Mouse (Mus musculus): Measurements from ENCODE around the gene Fbh1.

Gene Fbh1

DNA sequence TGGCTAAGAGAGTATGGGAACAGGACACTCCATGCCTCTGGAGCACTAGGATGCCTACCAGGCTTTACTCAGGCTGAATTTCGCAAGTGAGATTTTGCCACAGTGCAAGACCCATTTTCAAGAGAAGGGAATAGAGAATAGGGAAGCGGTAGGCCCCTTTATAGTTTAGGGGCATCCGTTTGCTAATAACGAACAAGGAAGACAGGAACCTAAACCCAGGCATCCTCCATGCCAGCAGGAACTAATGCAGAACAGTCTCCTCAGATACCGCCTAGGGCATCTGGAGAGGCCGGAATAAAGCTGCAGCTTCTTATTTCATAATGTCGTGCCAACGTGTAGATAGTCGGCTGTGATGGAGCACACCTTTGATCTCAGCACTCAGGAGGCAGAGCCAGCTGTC, 54.8 kb downstream of the Fbh1 start:
- DNase-seq (ENCODE audit: low read depth, low spot score) = no peak

GRCm38 (mm10) chr2:11718573-11718972, 58.8 kb downstream of the Fbh1 start:
- no peak for DNase-seq (ENCODE audit: low read depth, low spot score)

DNA sequence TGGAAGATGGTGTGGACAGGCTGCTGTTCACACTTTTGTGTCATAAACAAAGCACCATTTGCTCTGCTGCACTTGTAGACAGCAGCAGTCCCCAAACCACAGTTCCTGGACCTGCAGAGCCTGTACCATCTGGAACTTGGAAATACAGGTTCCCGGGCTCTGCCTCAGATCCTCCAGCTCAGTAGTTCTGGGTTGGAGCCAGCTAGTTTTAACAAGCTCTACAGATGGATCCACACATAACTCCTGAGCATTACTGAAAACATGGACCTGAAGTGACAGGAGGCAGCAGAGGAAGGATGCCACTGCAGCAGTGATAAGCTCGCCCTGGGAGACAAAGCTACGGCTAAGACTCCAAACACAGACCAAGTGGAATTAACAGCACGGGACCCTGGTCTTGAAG, 62.8 kb downstream of the Fbh1 start:
- DNase-seq (ENCODE audit: low read depth, low spot score) = peak; percentile 77

- no peak for DNase-seq (ENCODE audit: low read depth, low spot score)
Measured at GRCm38 (mm10) chr2:11713021-11713420, 64.4 kb downstream of the Fbh1 start.

GRCm38 (mm10) chr2:11712483-11712990, 64.8 kb downstream of the Fbh1 start:
- no peak for DNase-seq (ENCODE audit: low read depth, low spot score)

DNA sequence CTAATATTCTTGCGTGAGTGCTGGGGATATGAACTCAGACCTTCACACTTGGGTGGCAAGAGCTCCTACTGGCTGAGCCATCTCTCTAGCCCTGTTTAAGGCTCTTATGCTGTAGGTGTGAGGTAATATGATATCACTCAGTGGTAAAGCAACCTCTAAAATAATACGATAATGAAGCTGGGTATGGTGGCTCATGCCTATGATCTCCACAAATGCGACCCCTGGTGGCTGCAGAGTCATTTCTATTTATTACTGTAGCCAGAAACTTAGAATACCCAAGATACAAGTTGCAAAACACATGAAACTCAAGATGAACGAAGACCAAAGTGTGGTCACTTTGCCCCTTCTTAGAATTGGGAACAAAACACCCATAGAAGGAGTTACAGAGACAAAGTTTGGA, 67.3 kb downstream of the Fbh1 start:
- DNase-seq (ENCODE audit: low read depth, low spot score) = peak; percentile 42

GRCm38 (mm10) chr2:11708538-11708937, 68.8 kb downstream of the Fbh1 start:
- DNase-seq (ENCODE audit: low read depth, low spot score) = peak; percentile 20

GRCm38 (mm10) chr2:11706746-11707065, 70.7 kb downstream of the Fbh1 start:
- peak; percentile 71 for DNase-seq (ENCODE audit: low read depth, low spot score)

GRCm38 (mm10) chr2:11706030-11706745, 71.2 kb downstream of the Fbh1 start:
- DNase-seq (ENCODE audit: low read depth, low spot score) = no peak

GRCm38 (mm10) chr2:11705201-11706025, 72.0 kb downstream of the Fbh1 start, which contains the start of gene Il15ra:
Gene Il15ra (plus strand): TSS chr2:11705290.
- peak; percentile 80 for DNase-seq (ENCODE audit: low read depth, low spot score)

DNA sequence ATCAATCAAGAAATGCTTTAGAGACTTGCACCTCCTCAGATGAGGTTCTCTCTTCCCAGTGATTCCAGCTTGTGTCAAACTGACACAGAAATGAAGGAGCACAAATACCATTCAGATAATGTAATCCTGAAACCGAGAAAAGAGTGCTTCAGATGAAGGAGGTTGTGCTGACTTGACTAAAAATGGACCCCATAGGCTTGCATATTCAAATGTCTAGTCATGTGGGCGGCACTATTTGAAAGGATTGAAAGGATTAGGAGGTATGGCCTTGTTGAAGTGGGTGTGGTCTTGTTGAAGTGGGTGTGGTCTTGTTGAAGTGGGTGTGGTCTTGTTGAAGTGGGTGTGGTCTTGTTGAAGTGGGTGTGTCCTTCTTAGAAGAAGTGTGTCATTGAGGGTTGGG, 77.5 kb downstream of the Fbh1 start:
- DNase-seq (ENCODE audit: low read depth, low spot score) = no peak

GRCm38 (mm10) chr2:11698994-11699393, 78.4 kb downstream of the Fbh1 start:
- DNase-seq (ENCODE audit: low read depth, low spot score) = no peak

DNA sequence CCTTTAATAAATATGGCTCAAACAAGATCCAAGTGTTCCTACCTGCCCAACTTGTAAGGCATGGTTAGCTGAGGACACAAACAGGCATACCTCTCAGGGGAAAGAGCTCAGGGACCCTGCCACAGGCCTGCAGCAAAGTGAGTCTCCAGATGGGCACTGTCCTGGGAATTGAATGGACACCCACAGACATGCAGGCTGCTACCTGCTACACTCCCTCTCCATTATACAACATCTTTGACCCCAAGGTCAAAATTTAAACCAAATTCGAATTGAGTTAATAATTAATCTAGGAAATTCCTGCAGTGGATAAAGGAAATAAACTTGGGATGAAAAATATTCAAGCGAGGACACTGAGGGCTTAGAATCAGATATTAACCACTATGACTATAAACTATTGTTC, 81.5 kb downstream of the Fbh1 start:
- DNase-seq (ENCODE audit: low read depth, low spot score) = no peak

DNA sequence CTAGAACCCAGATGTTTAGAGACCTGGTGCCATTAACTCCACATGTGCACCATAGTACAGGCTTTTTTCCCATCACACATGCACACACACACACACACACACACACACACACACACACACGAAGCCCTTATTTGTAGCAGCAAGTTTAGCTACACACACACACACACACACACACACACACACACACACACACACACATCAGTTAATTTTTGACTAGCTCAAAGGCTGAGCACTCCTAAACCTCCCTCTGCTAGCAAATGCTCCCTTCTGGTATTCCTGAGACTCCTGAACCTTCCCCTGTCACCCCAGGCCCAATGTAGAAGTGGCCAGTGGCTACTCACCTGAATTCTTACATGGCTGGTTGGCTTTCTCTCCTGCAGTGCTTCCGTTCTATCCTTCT, 83.3 kb downstream of the Fbh1 start:
- no peak for DNase-seq (ENCODE audit: low read depth, low spot score)

GRCm38 (mm10) chr2:11693352-11693751, 84.0 kb downstream of the Fbh1 start:
- DNase-seq (ENCODE audit: low read depth, low spot score) = no peak

All from brain, adult 2 months (tissue).